Mouse (Mus musculus) hindbrain, postnatal 0 days (tissue): ENCODE data around the gene Oaz1. TPM values are rescaled to one million over a fixed set of nuclear protein-coding genes. Genes with fewer than 3 reads are reported as not detected.

ENCODE experiments used
- ATAC-seq: fragments of 200-750 bp; cut with Nextera tagmentation; 2 replicates; pipeline ENCODE4 v1.8.0; 2017; ENCODE audit warnings: mild to moderate bottlenecking, moderate TSS enrichment, moderate library complexity
- DNase-seq: peaks from one replicate; pipeline ENCODE4 v3.0.0-alpha.2; 2015; ENCODE audit warnings: low spot score
- H3K27ac ChIP-seq: fragments of 300-500 bp; sonication (generic); 2 replicates; pipeline ENCODE4 v1.5.1; 2014; ENCODE audit warnings: mild to moderate bottlenecking
- H3K27me3 ChIP-seq: fragments of 300-500 bp; sonication (generic); 2 replicates; pipeline ENCODE4 v1.6.1; 2014; ENCODE audit warnings: low read length, mixed read lengths; ENCODE audit not compliant: insufficient read depth
- H3K36me3 ChIP-seq: fragments of 300-500 bp; sonication (generic); 2 replicates; pipeline ENCODE4 v1.6.1; 2014; ENCODE audit warnings: low read length, mixed read lengths; ENCODE audit not compliant: insufficient read depth
- H3K4me1 ChIP-seq: fragments of 300-500 bp; sonication (generic); 2 replicates; pipeline ENCODE4 v1.6.1; 2014; ENCODE audit warnings: antibody characterized with exemption, low read length, mixed read lengths; ENCODE audit not compliant: insufficient read depth
- H3K4me2 ChIP-seq: fragments of 300-500 bp; sonication (generic); 2 replicates; pipeline ENCODE4 v1.6.1; 2014; ENCODE audit warnings: low read depth, mild to moderate bottlenecking, low read length, moderate library complexity, mixed read lengths
- H3K4me3 ChIP-seq: fragments of 300-500 bp; sonication (generic); 2 replicates; pipeline ENCODE4 v1.5.1; 2014; ENCODE audit warnings: low read length
- H3K9ac ChIP-seq: fragments of 300-500 bp; sonication (generic); replicated peaks from 2 replicates; pipeline ENCODE4 v1.6.1; 2014; ENCODE audit warnings: mild to moderate bottlenecking, low read length, moderate library complexity, mixed read lengths
- H3K9me3 ChIP-seq: fragments of 300-500 bp; sonication (generic); 2 replicates; pipeline ENCODE4 v1.6.1; 2016; ENCODE audit warnings: low read length, mixed read lengths
- CTCF ChIP-seq: IDR thresholded peaks from 2 replicates; pipeline ENCODE4 v1.5.1; 2016; ENCODE audit warnings: antibody characterized with exemption, control low read depth, low read depth
- WGBS: fragments of 180-500 bp; shearing (Covaris S2); extraction: QIAGEN DNeasy Blood & Tissue Kit; methylation state at CpG from one replicate; pipeline ENCODE4 v1.1.7; 2014; 5-methylcytosine and 5-hydroxymethylcytosine counted together
- polyA plus RNA-seq: library from polyadenylated mRNA; unstranded; fragments of >200 nt; fragmentation: Nextera tagmentation; extraction: Ambion mirVana; gene quantifications from 2 replicates; pipeline ENCODE4 v1.2.1, GENCODE M21; 2015
- total RNA-seq: library from RNA; depleted of rRNA; stranded (reverse); fragments of >200 nt; gene quantifications from 2 replicates; pipeline ENCODE4 v1.2.3, GENCODE M21; 2014; rRNA removed

Oaz1 gene
- total RNA-seq (1,128 and 1,180 TPM in 2 replicates), polyA plus RNA-seq (1,097 and 1,185 TPM in 2 replicates)

DNA sequence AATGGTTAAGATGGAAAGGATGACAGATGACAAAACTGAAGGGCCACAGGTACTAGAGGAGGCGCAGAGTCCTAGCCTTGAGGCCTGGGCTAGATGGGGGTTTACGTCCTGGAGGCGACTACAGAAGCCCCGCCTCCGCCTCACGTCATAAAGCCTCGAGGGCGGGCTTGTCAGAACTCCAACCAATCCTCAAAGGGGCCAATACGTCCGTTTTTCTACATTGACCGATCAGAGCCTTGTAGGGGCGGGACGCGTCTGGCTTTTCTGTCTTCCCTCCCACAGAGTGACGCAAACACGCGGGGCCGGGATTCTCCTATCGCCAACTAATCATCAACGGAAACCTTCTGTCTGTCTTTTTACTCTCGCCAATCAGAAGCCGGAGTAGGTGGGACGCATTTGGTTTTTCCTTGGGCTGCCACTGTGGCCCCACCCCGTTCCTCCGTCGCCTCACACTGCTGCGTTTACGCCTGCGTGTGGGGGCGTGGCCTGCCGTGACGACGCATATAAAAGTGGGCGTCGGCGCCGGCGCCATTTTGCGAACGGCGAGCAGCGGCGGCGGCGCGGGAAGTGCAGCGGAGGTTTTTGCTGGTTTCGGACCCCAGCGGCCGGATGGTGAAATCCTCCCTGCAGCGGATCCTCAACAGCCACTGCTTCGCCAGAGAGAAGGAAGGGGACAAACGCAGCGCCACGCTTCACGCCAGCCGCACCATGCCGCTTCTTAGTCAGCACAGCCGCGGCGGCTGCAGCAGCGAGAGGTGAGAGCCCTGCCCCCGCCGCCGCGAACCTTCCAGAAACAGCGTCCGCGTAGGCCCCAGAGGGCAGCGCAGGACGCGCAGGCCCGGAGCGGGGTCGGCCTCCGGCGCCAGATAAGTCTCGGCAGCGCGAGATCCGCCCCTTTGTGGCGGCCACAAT is at the start of gene Oaz1:
TSS of gene Oaz1 (plus strand) at position 506 of the 912 bp plus-strand sequence.
- ATAC-seq: peak; percentile 98
- WGBS: under 1% methylated on average over 77 of the region's 82 CpGs
- H3K4me3 ChIP-seq: peak within 1 kb of the TSS; percentile 60
- no peaks in the 10 kb centered on the region for H3K27me3 ChIP-seq
- H3K27ac ChIP-seq: peak within 1 kb of the TSS; percentile 92
- peak; percentile 30 for TF ChIP-seq CTCF
- peak within 1 kb of the TSS; percentile 94 for H3K4me2 ChIP-seq
- DNase-seq: peak; percentile 99
- peaks cover 12% of the 10 kb centered on the region for H3K36me3 ChIP-seq
- no peaks in the 10 kb centered on the region for H3K9me3 ChIP-seq
- H3K4me1 ChIP-seq: peaks cover 5% of the 10 kb centered on the region; the same call in 1 of the 2 replicates
- H3K9ac ChIP-seq: peak within 1 kb of the TSS; percentile 87

DNA sequence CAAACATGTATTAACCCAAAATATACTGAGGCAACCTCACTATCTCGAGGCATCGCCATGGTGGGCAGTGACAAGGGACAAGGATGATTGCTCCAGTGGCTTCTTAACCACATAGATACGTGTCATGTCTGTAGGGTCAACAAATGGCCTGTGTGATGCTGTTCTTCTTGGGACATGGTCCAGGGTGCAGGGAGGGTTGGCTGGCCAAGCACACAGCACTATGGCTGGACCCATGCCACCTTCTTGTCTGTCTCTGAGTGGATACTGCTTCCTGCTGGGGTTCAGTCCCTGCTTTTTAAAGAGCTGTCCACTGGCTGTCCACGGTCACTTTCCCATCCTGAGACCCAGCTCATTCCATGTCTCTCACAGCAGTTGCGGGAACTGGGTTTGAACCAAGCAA is 49.3 kb upstream of the Oaz1 start:
- no peak overlapping the region for H3K4me3 ChIP-seq
- peaks cover 84% of the 10 kb centered on the region for H3K36me3 ChIP-seq
- TF ChIP-seq CTCF: no peak
- no peak overlapping the region for H3K4me2 ChIP-seq
- ATAC-seq (no peak), DNase-seq (no peak)
- no peaks in the 10 kb centered on the region for H3K9me3 ChIP-seq
- H3K27me3 ChIP-seq: no peaks in the 10 kb centered on the region
- 89% methylated on average over 5 of the region's 5 CpGs for WGBS
- H3K9ac ChIP-seq: no peak overlapping the region
- H3K4me1 ChIP-seq: no peaks in the 10 kb centered on the region
- no peak overlapping the region for H3K27ac ChIP-seq

DNA sequence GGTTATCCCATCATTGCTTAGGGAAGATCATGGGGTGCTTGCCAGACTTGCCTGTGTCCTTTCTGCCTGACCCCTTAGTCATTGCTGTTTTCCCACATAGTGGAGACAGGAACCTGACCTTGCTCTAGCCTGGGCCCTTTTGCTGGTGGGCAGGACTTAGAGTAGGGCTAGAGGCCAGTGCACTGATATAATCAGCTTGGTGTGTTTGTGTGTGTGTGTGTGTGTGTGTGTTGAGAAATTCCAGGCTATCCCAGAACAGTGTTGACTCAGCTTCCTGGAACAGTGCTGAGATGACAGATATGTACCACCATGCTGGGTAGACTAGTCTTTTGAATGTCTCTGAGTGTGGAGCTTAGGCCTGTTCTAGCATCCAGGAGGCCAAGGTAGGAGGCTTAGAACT is 46.9 kb upstream of the Oaz1 start:
- Histone ChIP-seq H3K27ac (no peak overlapping the region), H3K9ac (no peak overlapping the region), H3K9me3 (no peaks in the 10 kb centered on the region), H3K4me3 (no peak overlapping the region), H3K36me3 (peaks cover 87% of the 10 kb centered on the region), H3K4me2 (no peak overlapping the region), H3K4me1 (no peaks in the 10 kb centered on the region), H3K27me3 (no peaks in the 10 kb centered on the region)
- no peak for ATAC-seq
- no peak for DNase-seq
- no peak for TF ChIP-seq CTCF

DNA sequence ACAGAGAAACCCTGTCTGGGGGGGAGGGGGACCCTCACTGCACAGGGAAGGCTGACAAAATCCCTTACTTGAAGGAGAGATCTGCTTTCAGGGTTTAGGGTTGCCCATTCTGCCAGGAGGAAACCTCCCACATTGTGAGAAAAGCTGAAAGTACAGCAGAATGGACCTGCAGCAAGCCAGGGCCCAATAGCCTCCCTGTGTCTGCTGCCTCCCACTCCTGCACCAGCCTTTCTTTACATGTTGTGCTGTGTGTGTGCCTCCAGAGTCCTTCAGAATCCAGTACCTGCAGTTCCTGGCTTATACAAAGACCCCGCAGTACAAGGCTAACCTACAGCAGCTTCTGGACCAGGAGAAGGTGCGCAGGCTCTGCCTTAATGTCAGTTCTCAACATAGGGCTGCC is 42.2 kb upstream of the Oaz1 start:
- Histone ChIP-seq H3K27me3 (no peaks in the 10 kb centered on the region), H3K9me3 (no peaks in the 10 kb centered on the region), H3K27ac (no peak overlapping the region), H3K4me2 (no peak overlapping the region), H3K36me3 (peaks cover 96% of the 10 kb centered on the region), H3K4me1 (no peaks in the 10 kb centered on the region), H3K9ac (no peak overlapping the region), H3K4me3 (no peak overlapping the region)
- ATAC-seq (no peak), DNase-seq (no peak)
- no peak for TF ChIP-seq CTCF
- 89% methylated on average over 2 of the region's 2 CpGs for WGBS

DNA sequence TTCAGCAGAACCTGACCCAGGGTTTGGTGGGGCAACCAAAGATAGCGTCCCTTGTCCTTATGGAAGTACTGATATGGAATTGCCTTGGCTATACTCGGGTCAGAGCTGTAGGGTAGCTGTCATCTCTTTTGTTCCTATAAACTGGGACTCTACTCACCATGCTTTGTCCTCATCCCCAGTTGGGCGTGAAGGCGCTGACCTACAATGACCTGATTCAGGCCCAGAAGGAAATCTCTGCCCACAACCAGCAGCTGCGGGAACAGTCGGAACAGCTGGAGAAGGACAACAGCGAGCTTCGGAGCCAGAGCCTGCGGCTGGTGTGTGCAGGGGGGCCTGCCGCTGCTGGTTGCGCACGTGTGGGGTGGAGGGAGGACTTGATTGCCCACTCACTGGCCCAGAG is 41.6 kb upstream of the Oaz1 start:
- Histone ChIP-seq H3K4me1 (no peaks in the 10 kb centered on the region), H3K9me3 (no peaks in the 10 kb centered on the region), H3K4me2 (no peak overlapping the region), H3K9ac (no peak overlapping the region), H3K4me3 (no peak overlapping the region), H3K27ac (no peak overlapping the region), H3K36me3 (peaks cover 93% of the 10 kb centered on the region), H3K27me3 (no peaks in the 10 kb centered on the region)
- TF ChIP-seq CTCF: no peak
- ATAC-seq (no peak), DNase-seq (no peak)
- 51% methylated on average over 12 of the region's 12 CpGs for WGBS

DNA sequence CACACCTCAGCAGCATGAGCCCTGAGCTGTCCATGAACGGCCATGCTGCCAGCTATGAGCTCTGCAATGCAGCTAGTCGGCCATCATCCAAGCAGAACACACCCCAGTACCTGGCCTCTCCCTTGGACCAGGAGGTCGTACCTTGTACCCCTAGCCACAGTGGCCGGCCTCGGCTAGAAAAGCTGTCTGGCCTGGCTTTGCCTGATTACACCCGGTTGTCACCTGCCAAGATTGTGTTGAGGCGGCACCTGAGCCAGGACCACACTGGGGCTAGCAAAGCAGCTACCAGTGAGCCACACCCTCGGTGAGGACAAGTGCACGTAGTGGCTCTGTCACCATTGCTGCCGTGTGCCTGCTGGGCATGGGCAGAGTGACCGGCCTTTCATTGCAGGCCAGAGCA is 40.5 kb upstream of the Oaz1 start:
- H3K9me3 ChIP-seq: no peaks in the 10 kb centered on the region
- no peaks in the 10 kb centered on the region for H3K27me3 ChIP-seq
- H3K9ac ChIP-seq: no peak overlapping the region
- no peak overlapping the region for H3K27ac ChIP-seq
- H3K4me2 ChIP-seq: no peak overlapping the region
- peaks cover 93% of the 10 kb centered on the region for H3K36me3 ChIP-seq
- H3K4me1 ChIP-seq: no peaks in the 10 kb centered on the region
- TF ChIP-seq CTCF: no peak
- WGBS: 96% methylated on average over 11 of the region's 11 CpGs
- ATAC-seq (no peak), DNase-seq (no peak)
- H3K4me3 ChIP-seq: no peak overlapping the region

DNA sequence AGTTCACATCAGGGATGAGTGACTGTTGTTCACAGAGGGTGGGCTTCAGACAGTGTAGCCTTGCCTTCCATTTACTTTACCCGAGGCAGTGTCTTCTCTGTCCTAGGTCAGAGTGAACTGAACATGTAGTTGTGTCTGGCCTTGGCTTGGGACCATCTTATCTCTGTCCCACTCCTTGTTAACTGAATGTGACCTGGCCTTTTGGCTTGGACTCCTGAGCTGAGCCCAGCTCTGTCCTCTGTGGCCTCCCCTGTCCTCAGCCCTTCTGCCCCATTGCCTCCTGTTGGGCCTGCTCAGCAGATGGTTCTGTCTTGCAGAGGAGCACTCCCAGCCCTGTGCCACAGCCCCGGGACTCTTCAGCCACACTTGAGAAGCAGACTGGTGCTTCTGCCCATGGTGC is 38.9 kb upstream of the Oaz1 start:
- Histone ChIP-seq H3K4me3 (no peak overlapping the region), H3K9me3 (no peaks in the 10 kb centered on the region), H3K9ac (no peak overlapping the region), H3K27ac (no peak overlapping the region), H3K4me2 (no peak overlapping the region), H3K4me1 (no peaks in the 10 kb centered on the region), H3K36me3 (peaks cover 88% of the 10 kb centered on the region), H3K27me3 (no peaks in the 10 kb centered on the region)
- DNase-seq (no peak), ATAC-seq (no peak)
- 93% methylated on average over 2 of the region's 2 CpGs for WGBS
- no peak for TF ChIP-seq CTCF
